Mouse (Mus musculus) stomach, embryonic 14.5 days (tissue): ENCODE data around the gene Acbd7. TPM values are rescaled to one million over a fixed set of nuclear protein-coding genes. Genes with fewer than 3 reads are reported as not detected.

Experiments
- polyA plus RNA-seq: library from polyadenylated mRNA; unstranded; fragments of >200 nt; fragmentation: Nextera tagmentation; extraction: Ambion mirVana; gene quantifications from 2 replicates; pipeline ENCODE4 v1.2.1, GENCODE M21; 2014

The Acbd7 gene
- polyA plus RNA-seq, 1 experiment from 2014 or later: 1.4 TPM

Other genes with a start within 250 kb of the Acbd7 start
- gene Fam171a1, start 221.9 kb upstream of the Acbd7 start, polyA plus RNA-seq: 33.6 and 34.0 TPM in 2 replicates
- 49.5 and 49.8 TPM in 2 replicates for gene Nmt2, start 52.0 kb upstream of the Acbd7 start, polyA plus RNA-seq
- gene Rpp38, start 3.5 kb upstream of the Acbd7 start, polyA plus RNA-seq: 23.3 and 25.4 TPM in 2 replicates
- not detected in 2 replicates for gene Olah, start 61.0 kb downstream of the Acbd7 start, polyA plus RNA-seq
- not detected in 2 replicates for gene Meig1, start 86.5 kb downstream of the Acbd7 start, polyA plus RNA-seq
- gene Dclre1c, start 88.0 kb downstream of the Acbd7 start, polyA plus RNA-seq: 6.4 and 9.6 TPM in 2 replicates
- gene Suv39h2, start 138.9 kb downstream of the Acbd7 start, polyA plus RNA-seq: 16.8 and 17.9 TPM in 2 replicates
- 4.8 and 6.8 TPM in 2 replicates for gene Gm45902, start 176.6 kb downstream of the Acbd7 start, polyA plus RNA-seq
- gene Hspa14, start 176.6 kb downstream of the Acbd7 start, polyA plus RNA-seq: 103 TPM in 2 replicates
- gene Cdnf, start 176.9 kb downstream of the Acbd7 start, polyA plus RNA-seq: 0.10 and 0.62 TPM in 2 replicates
- 55.4 and 59.2 TPM in 2 replicates for gene Fam107b, start 234.3 kb downstream of the Acbd7 start, polyA plus RNA-seq